Mouse (Mus musculus) E14TG2a.4 (cell line): ENCODE measurements at regions not wholly inside any gene's neighbourhood (a gene's known extent, or its start where the extent isn't known, plus 50 kb on each side); places are given as distances from the start of the nearest gene placed in this dataset.

Source experiments
- CTCF ChIP-seq: conservative IDR thresholded peaks from 2 replicates; pipeline ENCODE4 v1.5.1; 2014; ENCODE audit warnings: low read length
- NANOG ChIP-seq: IDR thresholded peaks from 2 replicates; pipeline ENCODE4 v1.6.1; 2014; ENCODE audit warnings: borderline replicate concordance, low read length, mixed read lengths
- POU5F1 ChIP-seq: IDR thresholded peaks from 2 replicates; pipeline ENCODE4 v1.6.1; 2014; ENCODE audit warnings: low read length, borderline replicate concordance

- TF ChIP-seq CTCF = no peak
- TF ChIP-seq POU5F1 = no peak
- no peak for TF ChIP-seq NANOG
Measured at GRCm38 (mm10) chr12:28122766-28123165, 429.4 kb downstream of the Dcdc2c start.
